In genomic region chr6:52205221-52205620, GRCm38 (mm10) we compare ENCODE assay signal across 13 mouse cellular contexts. TPM values are rescaled to one million over a fixed set of nuclear protein-coding genes. Genes with fewer than 3 reads are reported as not detected.
DNase-seq lines count a peak whose midpoint lies in the region; ATAC-seq lines count a peak whose summit lies in the region.
"Had no signal": no experiment of that assay in that cellular context is flagged by ENCODE, and none has a peak within 500 bp of the region (broad histone marks: within the 10 kb centered on the region; RNA-seq: fewer than 3 reads in every experiment).

No protein-coding gene starts in this region.

- H3K4me3 ChIP-seq in intestine, embryonic 15.5 days (replicated peaks): peak overlapping the region; percentile 4; the same call in 1 of the 2 replicates
- peak overlapping the region; percentile 92 for H3K4me3 ChIP-seq in neural tube, embryonic 12.5 days

- no peaks in the 10 kb centered on the region for H3K9me3 ChIP-seq in intestine, embryonic 15.5 days
- no peaks in the 10 kb centered on the region for H3K9me3 ChIP-seq in neural tube, embryonic 12.5 days
- H3K9me3 ChIP-seq: midbrain, embryonic 12.5 days had no signal

- no peaks in the 10 kb centered on the region for H3K36me3 ChIP-seq in intestine, embryonic 15.5 days
- peaks cover 48% of the 10 kb centered on the region for H3K36me3 ChIP-seq in neural tube, embryonic 12.5 days
- H3K36me3 ChIP-seq: midbrain, embryonic 12.5 days had no signal

- H3K4me2 ChIP-seq in intestine, embryonic 15.5 days (replicated peaks): peak overlapping the region; percentile 91
- peak overlapping the region; percentile 99 for H3K4me2 ChIP-seq in neural tube, embryonic 12.5 days (replicated peaks)

- no peak for ATAC-seq in intestine, embryonic 15.5 days
- ATAC-seq in neural tube, embryonic 12.5 days (ENCODE audit: low FRiP score, low read depth): no peak
- ATAC-seq in erythroid progenitor cell, adult 5-6 weeks (replicated peaks; ENCODE audit: low FRiP score, poor library complexity, severe bottlenecking): no peak
- ATAC-seq: Patski had no signal

- DNase-seq in kidney, adult 11 months: peak; percentile 20
- DNase-seq in kidney, adult 9 months: no peak
- DNase-seq in R1 (ENCODE audit: low read depth, low spot score): peak; percentile 18
- DNase-seq in cerebellum, adult 9-11 months: no peak
- DNase-seq in ovary, postnatal 14 days (ENCODE audit: low spot score): no peak
- DNase-seq: cerebellum, adult 9-10 months had no signal

- WGBS in intestine, embryonic 15.5 days: 31% methylated on average over 14 of the region's 14 CpGs
- WGBS in neural tube, embryonic 12.5 days: 1% methylated on average over 14 of the region's 14 CpGs

- peak overlapping the region; percentile 9; the same call in 1 of the 2 replicates for H3K9ac ChIP-seq in intestine, embryonic 15.5 days
- peak overlapping the region; percentile 100 for H3K9ac ChIP-seq in neural tube, embryonic 12.5 days
- H3K9ac ChIP-seq: midbrain, embryonic 12.5 days had no signal

- peak overlapping the region; percentile 45 for H3K27ac ChIP-seq in intestine, embryonic 15.5 days
- H3K27ac ChIP-seq in neural tube, embryonic 12.5 days: peak overlapping the region; percentile 99
- H3K27ac ChIP-seq: midbrain, embryonic 12.5 days had no signal

- H3K27me3 ChIP-seq in intestine, embryonic 15.5 days (replicated peaks): peaks cover 43% of the 10 kb centered on the region
- no peaks in the 10 kb centered on the region for H3K27me3 ChIP-seq in neural tube, embryonic 12.5 days (replicated peaks)
- H3K27me3 ChIP-seq: Patski had no signal

- H3K4me1 ChIP-seq in intestine, embryonic 15.5 days (replicated peaks): peaks cover 30% of the 10 kb centered on the region
- peaks cover 69% of the 10 kb centered on the region for H3K4me1 ChIP-seq in neural tube, embryonic 12.5 days

RNA-seq across cellular contexts. Expression of gene Hoxa5, which starts 0.8 kb away (rescaled TPM):
- polyA plus RNA-seq in intestine, embryonic 15.5 days (2015; fragmentation: Nextera tagmentation; extraction: Ambion mirVana): 22.9 and 25.1 TPM in 2 replicates
- 72.6 and 76.1 TPM in 2 replicates for polyA plus RNA-seq in neural tube, embryonic 12.5 days (2016; fragmentation: Nextera tagmentation; extraction: Ambion mirVana)
- total RNA-seq in erythroid progenitor cell, adult 5-6 weeks (2015; ENCODE audit: low replicate concordance): not detected in 2 replicates
- total RNA-seq in erythroid progenitor cell, adult 5-6 weeks (2017; ENCODE audit: low replicate concordance): not detected in 2 replicates
- polyA plus RNA-seq: midbrain, embryonic 12.5 days had no signal

RNA-seq across cellular contexts. Expression of gene Hoxa6, which starts 3.3 kb away (rescaled TPM):
- 2.2 and 2.3 TPM in 2 replicates for polyA plus RNA-seq in intestine, embryonic 15.5 days (2015; fragmentation: Nextera tagmentation; extraction: Ambion mirVana)
- 34.7 and 34.9 TPM in 2 replicates for polyA plus RNA-seq in neural tube, embryonic 12.5 days (2016; fragmentation: Nextera tagmentation; extraction: Ambion mirVana)
- total RNA-seq in erythroid progenitor cell, adult 5-6 weeks (2015; ENCODE audit: low replicate concordance): not detected in 2 replicates
- not detected in 2 replicates for total RNA-seq in erythroid progenitor cell, adult 5-6 weeks (2017; ENCODE audit: low replicate concordance)
- total RNA-seq: liver, adult 2 months had no signal
- polyA plus RNA-seq: heart, embryonic 16.5 days; liver, adult 2 months; midbrain, embryonic 12.5 days had no signal

RNA-seq across cellular contexts. Expression of gene Hoxa3, which starts 7.9 kb away (rescaled TPM):
- polyA plus RNA-seq in intestine, embryonic 15.5 days (2015; fragmentation: Nextera tagmentation; extraction: Ambion mirVana): 5.8 and 6.2 TPM in 2 replicates
- 21.1 and 25.1 TPM in 2 replicates for polyA plus RNA-seq in neural tube, embryonic 12.5 days (2016; fragmentation: Nextera tagmentation; extraction: Ambion mirVana)
- not detected in 2 replicates for total RNA-seq in erythroid progenitor cell, adult 5-6 weeks (2015; ENCODE audit: low replicate concordance)
- 0.45 TPM in 1 of 2 replicates, not detected in the other for total RNA-seq in erythroid progenitor cell, adult 5-6 weeks (2017; ENCODE audit: low replicate concordance)
- polyA plus RNA-seq: midbrain, embryonic 12.5 days had no signal

RNA-seq across cellular contexts. Expression of gene Gm28308, which starts 7.9 kb away (rescaled TPM):
- polyA plus RNA-seq in intestine, embryonic 15.5 days (2015; fragmentation: Nextera tagmentation; extraction: Ambion mirVana): not detected in 2 replicates
- not detected in 2 replicates for polyA plus RNA-seq in neural tube, embryonic 12.5 days (2016; fragmentation: Nextera tagmentation; extraction: Ambion mirVana)
- not detected in 2 replicates for total RNA-seq in erythroid progenitor cell, adult 5-6 weeks (2015; ENCODE audit: low replicate concordance)
- total RNA-seq in erythroid progenitor cell, adult 5-6 weeks (2017; ENCODE audit: low replicate concordance): not detected in 2 replicates
- total RNA-seq: liver, adult 2 months had no signal
- polyA plus RNA-seq: heart, embryonic 16.5 days; liver, adult 2 months; midbrain, embryonic 12.5 days had no signal

RNA-seq across cellular contexts. Expression of gene Hoxa4, which starts 13.7 kb away (rescaled TPM):
- polyA plus RNA-seq in intestine, embryonic 15.5 days (2015; fragmentation: Nextera tagmentation; extraction: Ambion mirVana): 3.7 and 4.5 TPM in 2 replicates
- 7.1 and 9.7 TPM in 2 replicates for polyA plus RNA-seq in neural tube, embryonic 12.5 days (2016; fragmentation: Nextera tagmentation; extraction: Ambion mirVana)
- not detected in 2 replicates for total RNA-seq in erythroid progenitor cell, adult 5-6 weeks (2015; ENCODE audit: low replicate concordance)
- not detected in 2 replicates for total RNA-seq in erythroid progenitor cell, adult 5-6 weeks (2017; ENCODE audit: low replicate concordance)
- polyA plus RNA-seq: heart, embryonic 16.5 days; midbrain, embryonic 12.5 days had no signal

Comparison
In these comparisons a context has a peak if more than half of its experiments do, and no peak if none do; other contexts are left out.
1. DNase-seq: peak in kidney, adult 11 months (single experiment) and R1 (single experiment); none in kidney, adult 9 months (single experiment), cerebellum, adult 9-11 months (single experiment) and ovary, postnatal 14 days (single experiment).
2. RNA of gene Hoxa6, which starts 3.3 kb away (polyA plus RNA-seq): 34.7 to 34.9 TPM in neural tube, embryonic 12.5 days; 2.2 to 2.3 TPM in intestine, embryonic 15.5 days; every median in the first group is over 10 times any median in the second.